Mouse (Mus musculus) T-helper 17 cell (primary cell): ENCODE measurements around the gene Hnrnpm.
"Not testable (repeated sequence)": the region's sequence is repeated elsewhere in the genome, so short reads cannot be mapped to it uniquely, and the experiment has no call there.

ENCODE experiments used
- in situ Hi-C, 2 experiments: fragments of 300-600 bp; cut with MboI, MseI; formaldehyde crosslinking; loops; 1 replicate in 1 of 2; 2 replicates in 1 of 2; pipeline ENCODE4 v1.15.1; 2025; ENCODE audit warnings: high pct_unique_total_duplicates in 2 of 2

Gene Hnrnpm

DNA sequence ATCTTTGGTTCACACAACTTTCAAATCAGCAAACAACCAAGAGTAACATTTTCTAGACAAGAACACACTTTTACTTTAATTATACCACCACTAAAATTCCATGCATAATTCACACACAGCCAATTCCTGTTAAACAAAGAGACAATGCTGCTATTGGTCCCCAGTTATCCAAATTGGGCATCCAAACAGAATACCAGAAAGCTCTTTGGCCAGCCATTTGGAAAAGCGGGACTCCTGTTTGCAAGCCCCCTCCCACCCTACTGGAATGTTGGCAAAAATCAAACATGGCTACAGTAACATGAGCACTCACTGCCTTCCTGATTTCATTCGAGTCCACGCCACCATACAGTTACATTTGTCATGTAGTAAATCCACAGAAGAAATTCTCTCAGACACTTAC is 17.0 kb downstream of the Hnrnpm start:
- in situ Hi-C loops = no loop called here

DNA sequence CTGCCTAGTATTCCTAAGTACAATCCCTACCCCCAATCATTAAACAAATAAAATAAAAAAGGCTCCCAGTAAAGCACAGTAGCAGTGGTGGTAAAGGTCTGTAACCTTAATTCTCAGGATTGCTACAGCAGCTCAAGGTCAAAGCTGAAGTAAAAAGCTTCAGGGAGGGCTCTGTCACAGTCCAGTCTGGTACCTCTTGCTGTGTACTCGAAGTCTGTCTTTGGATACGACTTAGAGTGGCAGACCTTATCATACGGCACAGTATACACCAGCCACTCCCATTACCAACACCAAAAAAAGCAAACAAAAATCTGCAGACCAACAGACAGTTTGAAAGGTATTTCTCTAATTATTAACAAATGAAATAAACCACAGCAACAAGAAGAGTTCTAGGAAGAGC is 19.8 kb downstream of the Hnrnpm start:
- in situ Hi-C loops = no loop called here

DNA sequence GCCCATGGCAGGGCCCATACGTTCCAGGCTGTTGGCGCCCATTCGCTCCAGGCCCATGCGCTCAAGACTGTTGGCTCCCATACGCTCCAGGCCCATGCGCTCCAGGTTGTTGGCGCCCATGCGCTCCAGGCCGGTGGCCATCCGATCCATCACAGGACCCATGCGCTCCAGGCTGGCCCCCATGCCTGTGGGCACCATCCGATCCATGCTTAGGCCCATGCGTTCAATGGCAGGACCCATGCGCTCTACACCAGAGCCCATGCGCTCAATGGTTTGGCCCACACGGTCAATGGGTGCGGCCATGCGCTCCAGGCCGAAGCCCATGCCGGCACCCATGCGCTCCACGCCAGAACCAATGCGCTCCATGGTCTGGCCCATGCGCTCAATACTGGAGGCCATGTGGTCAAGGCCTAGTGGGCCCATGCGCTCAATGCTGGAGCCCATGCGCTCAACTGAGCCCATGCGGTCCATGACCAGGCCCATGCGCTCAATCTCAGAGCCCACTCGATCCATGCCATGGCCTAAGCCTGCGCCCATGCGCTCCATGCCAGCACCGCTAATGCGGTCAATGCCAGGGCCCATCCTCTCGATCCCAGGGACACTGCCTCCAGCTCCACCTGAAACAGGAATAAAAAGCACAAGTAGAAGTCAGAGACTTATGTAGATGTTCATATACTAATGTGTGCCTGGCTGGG is 36.7 kb downstream of the Hnrnpm start:
- in situ Hi-C loops = no loop called here

DNA sequence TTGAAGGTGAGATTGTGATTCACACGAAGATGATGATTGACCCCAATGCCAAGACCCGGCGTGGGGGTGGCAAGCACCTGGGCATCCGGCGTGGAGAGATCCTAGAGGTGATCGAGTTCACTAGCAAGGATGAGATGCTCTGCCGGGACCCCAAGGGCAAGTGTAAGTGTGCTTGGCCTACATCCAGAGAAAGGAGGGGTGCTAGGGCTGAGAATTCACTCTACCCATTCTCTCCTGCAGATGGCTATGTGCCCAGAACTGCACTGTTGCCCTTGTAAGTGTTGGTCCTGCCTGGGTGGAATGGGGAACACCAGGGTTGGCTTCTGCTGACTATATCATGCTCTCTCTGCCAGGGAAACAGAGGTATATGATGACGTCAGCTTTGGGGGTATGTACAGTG is 41.6 kb downstream of the Hnrnpm start:
- in situ Hi-C loops = no loop called here

DNA sequence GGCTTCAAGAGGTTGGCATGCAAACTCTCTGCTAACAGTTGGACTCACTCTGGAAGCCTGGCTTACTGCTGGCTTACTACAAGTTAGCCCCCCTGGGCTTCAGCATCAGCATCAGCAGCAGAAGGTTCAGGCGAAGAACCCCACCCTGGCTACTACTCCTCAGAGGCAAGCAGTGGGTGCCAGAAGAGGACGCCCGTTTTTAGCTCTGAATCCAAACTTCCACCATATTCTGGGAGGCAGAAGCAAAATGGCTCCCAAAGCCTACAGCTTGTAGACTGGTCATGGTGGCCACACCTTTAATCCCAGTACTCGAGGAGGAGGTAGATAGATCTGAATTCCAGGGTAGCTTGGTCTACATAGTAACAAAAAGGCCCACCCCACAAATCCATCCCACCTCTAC is 42.6 kb downstream of the Hnrnpm start:
- in situ Hi-C loops = no loop called here

DNA sequence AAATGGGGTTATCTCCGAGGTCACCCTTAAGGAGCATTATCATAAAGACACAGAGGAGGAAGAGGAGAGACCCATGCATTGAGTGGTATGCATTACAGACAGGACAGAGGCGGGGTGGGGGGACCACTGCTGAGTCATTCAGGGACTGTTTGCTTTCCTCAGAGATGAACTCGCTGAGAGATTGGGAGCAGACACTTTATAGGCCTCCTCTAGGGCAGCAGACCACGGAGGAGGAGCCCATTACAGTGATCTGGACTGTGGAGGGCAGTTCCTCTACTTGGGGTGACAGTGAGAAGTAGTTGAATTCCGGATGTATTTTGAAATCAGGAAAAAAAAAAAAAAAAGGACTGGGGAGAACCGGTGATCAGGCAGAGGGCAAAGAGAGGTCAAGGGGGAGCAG is 46.9 kb downstream of the Hnrnpm start:
- in situ Hi-C loops = no loop called here

DNA sequence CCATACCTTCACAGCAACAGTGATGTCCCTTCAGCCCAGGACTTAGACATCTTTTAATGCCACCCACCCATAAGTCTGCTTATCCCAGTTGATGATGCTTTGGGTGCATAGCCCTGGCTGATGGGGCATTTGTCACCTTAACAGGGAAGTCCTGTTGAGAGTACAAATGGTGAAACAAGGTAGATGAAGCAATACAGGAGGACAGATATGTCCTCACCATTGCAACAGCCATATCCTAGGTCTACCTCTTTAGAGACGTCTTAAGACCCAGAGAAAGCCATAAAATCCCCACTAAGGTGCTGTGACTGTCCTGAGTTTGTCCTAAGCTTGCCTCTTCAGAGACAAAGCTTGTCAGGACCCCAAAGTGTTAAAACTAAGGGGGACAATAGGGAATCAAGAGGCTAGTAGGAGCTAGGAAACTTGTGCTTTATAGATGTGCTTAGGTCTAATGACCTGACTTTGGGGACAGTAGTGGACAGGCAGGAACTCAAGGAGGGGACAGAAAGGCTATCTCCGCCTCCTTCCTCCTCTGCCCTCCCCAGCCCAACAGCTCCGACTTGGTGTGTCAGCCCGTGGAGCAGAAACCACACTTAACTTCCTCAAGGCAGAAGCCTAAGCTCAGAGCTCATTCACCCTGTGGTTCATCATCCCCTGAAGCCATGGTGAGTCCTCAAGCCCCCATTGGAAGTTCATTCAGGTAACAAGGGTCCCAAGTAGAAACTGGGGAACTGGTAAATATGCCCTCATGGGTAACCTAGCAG is 49.0 kb downstream of the Hnrnpm start, which contains the start of gene Pram1:
Gene Pram1 (plus strand): TSS at position 541 of the 761 bp plus-strand sequence.
- in situ Hi-C loops = no loop called here

DNA sequence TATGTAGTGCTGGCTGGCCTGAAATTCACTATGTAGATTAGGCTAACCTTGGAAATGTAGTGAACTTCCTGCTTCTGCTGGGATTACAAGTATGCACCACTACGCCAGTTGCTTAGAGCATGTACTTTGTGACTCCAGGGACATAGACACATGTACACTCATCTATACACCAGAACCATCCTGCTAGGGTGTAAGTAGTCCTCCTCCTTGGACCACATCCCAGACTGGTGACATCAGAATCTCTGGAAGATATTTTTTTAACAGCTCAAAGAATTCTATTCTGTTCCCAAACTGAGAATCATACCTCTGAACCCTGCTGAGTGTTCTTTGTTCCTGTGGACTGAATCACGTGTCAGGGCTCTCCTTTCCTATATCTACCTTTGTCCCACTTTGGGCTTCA is 49.6 kb downstream of the Hnrnpm start:
- in situ Hi-C loops = no loop called here

DNA sequence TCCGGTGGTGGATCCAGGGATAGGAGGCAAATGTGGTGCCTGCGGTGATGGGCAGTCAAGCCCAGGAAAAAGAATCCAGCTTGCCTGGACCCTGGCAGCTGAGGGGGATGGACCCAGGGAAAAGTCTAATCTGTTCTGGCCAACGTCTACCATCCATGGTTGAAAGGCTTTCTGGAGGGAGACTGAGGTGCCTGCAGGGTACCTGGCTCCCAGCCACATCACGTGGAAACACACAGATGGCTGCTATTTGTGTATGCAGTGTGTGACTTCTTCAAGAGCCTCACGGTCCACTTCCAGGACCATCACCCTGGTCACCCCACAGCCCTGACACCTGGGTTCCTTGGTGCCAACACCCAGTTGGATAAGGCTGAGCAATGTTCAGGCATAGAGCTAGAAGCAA is 54.9 kb downstream of the Hnrnpm start:
- in situ Hi-C loops = no loop called here

DNA sequence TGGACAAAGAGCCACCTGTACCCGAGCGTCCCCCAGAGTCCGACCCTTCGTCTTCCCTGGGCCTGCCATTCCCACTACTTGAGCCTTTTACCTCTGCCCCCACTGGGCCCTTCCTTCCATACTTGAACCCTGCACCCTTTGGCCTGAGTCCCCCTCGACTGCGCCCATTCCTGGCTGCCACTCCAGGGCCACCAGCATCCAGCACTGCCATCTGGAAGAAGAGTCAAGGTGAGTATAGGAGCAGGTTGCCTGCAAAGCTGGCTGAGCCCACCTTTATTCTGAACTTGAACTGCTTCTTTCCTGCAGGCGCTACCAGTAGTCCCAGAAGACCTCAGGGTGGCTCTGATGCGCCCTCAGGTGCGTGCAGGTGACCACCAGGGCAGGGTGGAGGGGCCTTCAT is 55.4 kb downstream of the Hnrnpm start:
- in situ Hi-C loops = no loop called here

DNA sequence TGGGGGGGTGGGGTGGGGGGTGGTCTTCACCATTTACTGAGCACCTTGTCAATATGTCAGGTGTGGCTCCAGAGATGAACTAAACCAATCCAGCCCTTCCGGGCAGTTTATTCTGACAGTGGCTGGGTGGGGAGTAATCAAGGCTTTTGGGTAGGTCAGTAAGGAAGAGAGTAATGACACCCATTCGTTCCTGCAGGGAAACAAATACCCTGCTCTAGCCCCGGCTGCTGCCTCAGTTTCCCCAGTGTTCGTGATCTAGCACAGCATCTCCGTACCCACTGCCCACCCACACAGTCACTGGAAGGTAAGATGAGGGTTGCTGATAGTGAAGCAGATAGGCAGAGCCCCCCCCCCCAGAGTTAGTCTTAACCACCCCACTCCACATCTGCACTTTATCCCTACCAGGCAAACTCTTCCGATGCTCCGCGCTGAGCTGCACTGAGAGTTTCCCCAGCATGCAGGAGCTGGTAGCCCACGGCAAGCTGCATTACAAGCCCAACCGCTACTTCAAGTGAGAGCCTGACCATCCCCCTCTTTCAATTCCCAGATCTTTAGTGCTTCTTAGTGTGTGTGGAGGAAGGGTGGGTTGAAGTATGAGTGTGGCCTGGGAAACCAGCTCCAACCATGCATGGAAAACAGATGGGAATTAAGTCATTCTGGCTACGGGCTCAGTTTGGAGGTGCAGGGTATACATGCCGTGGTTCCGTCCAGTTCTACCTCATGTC is 56.3 kb downstream of the Hnrnpm start:
- in situ Hi-C loops = no loop called here

DNA sequence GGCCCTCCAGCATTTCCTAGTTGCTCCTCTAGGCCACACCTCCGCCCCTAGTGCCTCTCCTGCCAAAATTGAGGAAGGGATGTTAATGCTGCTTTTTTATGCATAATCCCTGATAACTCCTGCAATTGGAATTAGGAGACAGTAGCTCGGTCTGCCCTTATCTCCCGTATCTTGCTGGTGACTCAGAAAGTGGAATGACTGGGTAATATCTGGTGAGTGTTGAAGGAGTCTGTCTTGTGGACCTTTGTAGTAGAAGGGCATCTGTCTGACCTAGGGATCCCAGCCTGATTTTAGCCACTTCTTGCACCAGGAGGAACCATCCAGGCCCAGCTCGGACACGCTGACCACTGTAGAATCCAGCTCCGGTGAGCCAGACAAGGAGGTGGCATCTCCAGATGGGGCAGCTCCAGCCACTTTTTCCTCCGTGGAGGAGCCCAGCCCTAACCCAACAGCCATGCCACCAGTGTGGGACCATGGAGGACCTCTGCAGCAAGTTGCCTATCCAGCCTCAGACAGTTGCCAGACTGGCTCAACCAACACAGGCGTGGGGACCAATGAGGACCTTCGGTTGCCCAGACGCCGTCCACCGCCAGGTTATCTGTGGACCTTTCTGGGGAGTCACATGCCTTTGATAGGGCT is 57.1 kb downstream of the Hnrnpm start:
- in situ Hi-C loops = no loop called here

DNA sequence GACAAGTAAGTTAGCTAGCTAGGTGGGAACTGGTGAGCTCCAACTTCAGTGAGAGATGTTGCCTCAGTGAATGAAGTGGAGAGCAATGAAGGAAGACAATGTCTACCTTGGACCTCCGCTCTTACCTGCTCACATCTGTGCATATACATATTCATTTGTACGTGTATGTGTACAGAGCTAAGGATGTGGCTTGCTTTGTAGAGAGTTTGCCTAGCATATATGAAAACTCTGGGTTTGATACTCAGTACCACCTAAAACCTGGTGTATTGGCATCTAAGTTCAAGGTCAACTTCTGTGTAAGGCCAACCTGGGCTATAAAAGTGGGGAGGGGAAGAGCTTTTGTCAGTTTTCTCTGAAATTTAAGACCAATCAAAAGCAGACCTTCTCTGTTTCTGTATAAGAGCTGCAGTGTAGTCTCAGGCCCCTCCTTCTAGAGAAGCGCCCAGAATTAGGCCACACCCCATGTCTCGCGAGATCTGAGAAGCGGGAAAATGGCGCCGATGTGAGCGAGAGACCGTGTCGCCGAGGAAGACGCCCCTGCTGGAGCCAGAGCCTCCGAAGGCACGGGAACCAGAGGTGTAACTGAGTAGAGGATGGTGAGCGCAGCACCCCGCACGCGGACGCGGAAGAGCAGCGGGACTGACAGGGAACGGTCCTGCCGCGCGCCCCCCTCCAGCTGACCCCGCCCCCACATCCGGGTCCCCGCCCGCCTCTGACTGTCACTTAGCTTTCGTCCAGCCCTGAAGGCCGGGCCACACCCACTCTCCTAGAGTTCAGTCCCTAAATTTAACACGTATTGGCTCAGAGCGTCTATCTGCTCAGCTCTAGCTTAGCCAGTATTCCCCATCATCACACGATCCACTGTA is 57.8 kb downstream of the Hnrnpm start, which contains the start of gene Zfp414:
Gene Zfp414 (plus strand): TSS at position 470 of the 866 bp plus-strand sequence.
- in situ Hi-C loops = no loop called here

DNA sequence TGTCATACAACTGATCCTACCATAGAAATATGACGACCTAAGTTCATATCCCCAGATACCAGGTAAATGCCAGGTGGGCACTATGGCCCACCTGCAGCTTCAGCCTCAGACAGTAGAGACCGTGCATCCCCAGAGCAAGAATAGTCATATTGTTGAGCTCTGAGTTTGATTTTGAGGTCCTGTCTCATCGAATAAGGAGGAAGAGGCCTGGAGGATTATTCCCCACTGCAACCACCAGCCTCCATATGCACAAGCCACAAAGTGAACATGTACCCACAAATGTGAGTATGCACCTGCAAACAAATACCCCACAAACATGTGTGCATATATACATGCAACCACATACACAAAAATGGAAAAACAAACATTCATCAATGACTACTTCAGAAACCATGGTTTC is 59.4 kb downstream of the Hnrnpm start:
- in situ Hi-C loops = no loop called here

DNA sequence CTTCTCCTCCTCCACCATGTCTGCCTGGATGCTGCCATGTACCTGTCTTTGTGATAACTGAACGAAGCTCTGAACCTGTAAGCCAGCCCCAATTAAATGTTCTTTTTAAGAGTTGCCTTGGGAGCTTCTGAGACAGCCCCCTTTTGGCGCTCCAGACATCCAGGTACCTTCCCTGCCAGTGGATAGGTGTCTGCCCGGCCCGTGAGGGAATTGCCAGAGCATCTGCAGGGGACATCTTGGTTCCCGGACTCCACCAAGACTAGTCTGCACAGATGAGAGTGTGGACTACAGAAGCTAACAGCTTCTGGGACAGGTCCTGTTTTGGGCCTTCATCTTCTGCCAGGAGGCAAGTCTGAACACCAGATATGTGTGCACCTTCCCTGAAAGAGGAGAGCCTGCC is 72.9 kb downstream of the Hnrnpm start:
- in situ Hi-C loops = not testable (repeated sequence)

DNA sequence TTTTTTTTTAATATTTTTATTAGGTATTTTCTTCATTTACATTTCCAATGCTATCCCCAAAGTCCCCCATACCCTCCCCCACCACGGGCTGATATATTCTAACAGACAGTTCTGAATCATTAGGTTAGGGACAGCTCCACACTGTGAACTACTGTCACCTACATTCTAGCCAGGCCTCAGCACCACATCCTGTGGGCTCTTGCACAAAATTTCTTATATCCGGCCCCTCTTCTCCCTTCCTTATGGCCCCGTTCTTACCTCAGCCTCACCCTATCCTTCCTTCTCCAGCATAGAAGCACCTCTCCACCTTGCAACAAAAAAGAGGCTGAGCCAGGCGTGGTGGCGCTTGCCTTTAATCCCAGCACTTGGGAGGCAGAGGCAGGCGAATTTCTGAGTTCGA is 76.1 kb downstream of the Hnrnpm start:
- in situ Hi-C loops = no loop called here

DNA sequence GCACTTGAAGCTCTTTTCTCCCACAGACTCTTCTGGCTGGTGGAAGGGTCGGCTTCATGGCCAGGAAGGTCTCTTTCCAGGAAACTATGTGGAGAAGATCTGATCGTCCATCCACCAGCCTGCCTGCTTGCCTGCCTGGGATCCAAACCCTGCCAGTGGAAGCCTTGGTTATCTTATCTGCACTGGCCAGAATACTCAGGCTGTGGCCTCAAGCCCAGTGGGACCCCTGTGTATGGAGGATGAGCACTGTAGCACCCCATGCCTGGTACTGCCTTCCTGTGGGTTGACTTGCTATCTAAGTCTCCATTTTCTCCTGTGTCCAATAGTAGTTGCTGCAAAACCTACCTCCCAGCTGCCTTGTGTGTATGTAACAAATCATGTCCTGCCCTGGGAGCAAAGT is 79.4 kb downstream of the Hnrnpm start:
- in situ Hi-C loops = no loop called here

DNA sequence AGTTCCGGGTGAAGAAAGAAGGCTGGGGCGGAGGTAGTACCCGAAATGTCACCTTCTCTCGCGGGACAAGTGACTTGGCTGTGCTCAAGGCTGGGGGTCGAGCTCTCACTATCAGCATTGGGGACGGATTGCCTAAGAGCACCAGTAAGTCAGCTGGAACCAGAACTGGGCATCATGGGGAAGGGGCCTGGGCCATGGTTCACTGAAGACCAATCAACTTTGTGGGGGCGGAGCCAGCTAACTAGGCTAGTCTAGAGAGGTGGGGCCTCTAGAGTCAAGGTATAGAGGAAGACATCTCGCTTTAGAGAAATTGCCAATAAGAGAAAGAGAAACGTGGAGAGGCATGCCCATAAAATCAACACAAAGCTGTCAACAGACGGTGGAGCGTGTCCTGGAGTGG is 84.7 kb downstream of the Hnrnpm start:
- in situ Hi-C loops = no loop called here

DNA sequence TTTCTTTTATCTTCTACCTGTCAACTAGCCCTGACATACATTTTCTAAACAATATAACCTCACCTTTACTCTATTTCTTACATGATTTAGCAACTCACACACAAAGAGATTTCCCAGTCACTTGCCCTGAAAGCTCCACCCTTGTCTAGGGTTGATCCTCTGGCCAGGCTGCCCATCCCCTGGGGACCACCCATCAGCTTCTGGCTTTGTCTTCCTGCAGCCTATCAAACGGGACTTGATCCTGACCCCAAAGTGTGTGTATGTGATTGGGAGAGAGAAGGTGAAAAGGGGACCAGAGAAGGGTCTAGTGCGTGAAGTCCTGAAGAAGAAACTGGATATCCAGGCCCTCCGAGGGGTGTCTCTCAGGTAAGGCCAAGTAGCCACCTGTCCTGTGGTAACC is 85.8 kb downstream of the Hnrnpm start:
- in situ Hi-C loops = no loop called here

DNA sequence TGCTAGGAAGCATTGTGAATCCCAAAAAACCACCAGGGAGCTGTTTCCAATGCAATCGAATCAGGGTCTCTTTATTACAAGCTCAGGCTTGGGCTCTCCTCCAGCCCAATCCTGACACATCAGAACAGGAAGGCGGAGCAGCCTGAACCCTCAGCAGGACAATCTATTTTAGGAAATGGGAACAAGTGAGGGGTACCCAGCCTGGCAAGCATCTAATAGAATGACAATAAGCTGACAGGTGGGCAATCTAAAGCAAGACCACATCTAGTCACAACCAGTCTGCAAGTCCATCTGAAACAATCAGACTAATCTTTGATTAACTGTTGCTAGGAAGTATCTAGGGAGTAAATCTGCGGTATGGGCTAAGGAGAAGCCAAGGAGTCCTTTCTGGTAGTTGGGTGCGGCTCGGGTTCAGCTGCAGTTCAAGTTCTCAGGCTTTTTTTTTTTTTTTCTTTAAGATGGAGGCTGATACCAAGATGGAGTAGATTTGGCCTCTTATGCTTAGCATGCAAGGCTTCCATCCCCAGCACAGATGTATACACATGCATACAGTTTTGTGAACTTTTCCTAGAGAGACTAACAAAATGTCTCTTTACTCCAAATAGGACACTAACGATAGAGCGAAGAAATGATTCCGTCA is 86.7 kb downstream of the Hnrnpm start:
- in situ Hi-C loops = no loop called here

DNA sequence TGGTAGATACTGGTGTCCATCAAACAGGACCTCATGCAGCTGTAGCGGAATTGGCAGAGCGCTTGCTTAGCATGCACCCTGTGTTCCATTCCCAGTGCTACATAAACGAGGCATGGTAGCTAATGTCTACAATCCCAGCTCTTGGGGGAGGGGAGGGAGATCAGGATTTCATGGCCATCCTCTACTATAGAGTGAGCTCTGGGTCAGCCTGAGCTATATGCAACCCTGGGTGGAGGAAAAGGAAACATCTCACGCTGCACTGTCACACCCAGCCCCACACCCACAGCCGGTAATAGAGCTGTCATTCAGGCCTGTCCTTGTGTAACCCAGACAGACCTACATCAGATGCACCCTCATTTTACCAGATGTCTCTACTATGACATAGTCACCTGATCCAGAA is 88.2 kb downstream of the Hnrnpm start:
- in situ Hi-C loops = no loop called here
